Mouse (Mus musculus) cerebellum, adult 2 months (tissue): ENCODE data around the gene Tmprss9.
A peak's percentile ranks its signal among the peaks of the same experiment; 100 is the strongest.

Source experiments
- CTCF ChIP-seq: fragments of 200-500 bp; IDR thresholded peaks from 2 replicates; pipeline ENCODE4 v1.5.1; 2011; ENCODE audit warnings: low read depth, mild to moderate bottlenecking, control low read depth, low read length, moderate library complexity, borderline replicate concordance; ENCODE audit not compliant: insufficient read depth
- POLR2A ChIP-seq: fragments of 200-500 bp; IDR thresholded peaks from 2 replicates; pipeline ENCODE4 v1.6.1; 2011; ENCODE audit warnings: low read length, control low read depth, borderline replicate concordance; ENCODE audit not compliant: insufficient read depth

- TF ChIP-seq CTCF = no peak
- TF ChIP-seq POLR2A = peak; percentile 90
Measured at GRCm38 (mm10) chr10:80826151-80827062, 45.2 kb upstream of the Tmprss9 start, which contains the start of gene Oaz1.
